ENCODE assay signal across 18 mouse cellular contexts in the genomic region with DNA sequence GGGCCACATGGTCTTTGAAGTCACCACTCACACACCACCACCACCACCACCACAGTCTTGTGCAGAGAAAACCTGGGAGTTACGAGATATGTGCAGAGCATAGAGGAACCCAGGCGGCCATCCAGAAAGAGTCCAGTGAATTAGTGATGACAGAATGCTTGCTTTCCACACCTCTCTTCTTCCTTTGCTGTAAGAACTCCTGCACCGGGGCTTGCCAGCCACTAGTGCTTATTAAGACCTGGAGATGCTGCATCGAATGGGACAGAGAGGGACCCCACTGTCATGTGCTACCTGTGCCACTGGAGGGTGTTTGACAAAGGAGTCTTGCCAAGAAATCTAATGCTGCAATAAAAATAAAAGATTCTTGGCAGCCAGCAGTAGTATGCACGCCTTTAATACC.
A peak's percentile ranks its signal among the peaks of the same experiment; 100 is the strongest.
DNase-seq lines count a peak whose midpoint lies in the region; ATAC-seq and TF ChIP-seq lines count a peak whose summit lies in the region.
"Had no signal": no experiment of that assay in that cellular context is flagged by ENCODE, and none has a peak within 500 bp of the region (broad histone marks: within the 10 kb centered on the region; RNA-seq: fewer than 3 reads in every experiment).

No protein-coding gene starts in this region.

- peaks cover 18% of the 10 kb centered on the region for H3K4me1 ChIP-seq in forebrain, embryonic 10.5 days
- 0 out of 2 replicates have a peak, but pooled peaks cover 2% of the 10 kb centered on the region for H3K4me1 ChIP-seq in forebrain, embryonic 11.5 days (replicated peaks; ENCODE audit: control insufficient read depth, insufficient read depth, low read length)
- H3K4me1 ChIP-seq in midbrain, embryonic 10.5 days = peaks cover 17% of the 10 kb centered on the region
- H3K4me1 ChIP-seq in midbrain, embryonic 16.5 days (ENCODE audit: control insufficient read depth, insufficient read depth, low read length) = no peaks in the 10 kb centered on the region
- no peaks in the 10 kb centered on the region for H3K4me1 ChIP-seq in midbrain, postnatal 0 days (ENCODE audit: insufficient read depth, low read length)
- H3K4me1 ChIP-seq in hindbrain, embryonic 12.5 days = 0 out of 2 replicates have a peak, but pooled peaks cover 5% of the 10 kb centered on the region

- ATAC-seq in forebrain, embryonic 11.5 days (replicated peaks; ENCODE audit: low FRiP score) = no peak
- ATAC-seq in midbrain, embryonic 16.5 days = no peak
- ATAC-seq in midbrain, postnatal 0 days (ENCODE audit: low FRiP score) = no peak
- ATAC-seq in erythroblast, adult 5-6 weeks (replicated peaks; ENCODE audit: low FRiP score, poor library complexity, severe bottlenecking) = no peak
- no peak for ATAC-seq in hindbrain, embryonic 12.5 days (ENCODE audit: low FRiP score)

- H3K9me3 ChIP-seq in forebrain, embryonic 10.5 days = 0 out of 2 replicates have a peak, but pooled peaks cover 3% of the 10 kb centered on the region
- H3K9me3 ChIP-seq in forebrain, embryonic 11.5 days (ENCODE audit: control insufficient read depth, low read length) = no peaks in the 10 kb centered on the region
- H3K9me3 ChIP-seq in midbrain, embryonic 10.5 days (replicated peaks) = no peaks in the 10 kb centered on the region
- no peaks in the 10 kb centered on the region for H3K9me3 ChIP-seq in midbrain, embryonic 16.5 days (replicated peaks; ENCODE audit: control insufficient read depth, low read length, poor library complexity, severe bottlenecking)
- no peaks in the 10 kb centered on the region for H3K9me3 ChIP-seq in midbrain, postnatal 0 days (ENCODE audit: low read length)
- H3K9me3 ChIP-seq in hindbrain, embryonic 12.5 days (replicated peaks) = no peaks in the 10 kb centered on the region
- H3K9me3 ChIP-seq: embryonic facial prominence, embryonic 13.5 days; midbrain, embryonic 12.5 days had no signal

- H3K27me3 ChIP-seq in forebrain, embryonic 10.5 days (ENCODE audit: poor library complexity, severe bottlenecking) = no peaks in the 10 kb centered on the region
- no peaks in the 10 kb centered on the region for H3K27me3 ChIP-seq in forebrain, embryonic 11.5 days (ENCODE audit: control insufficient read depth, insufficient read depth, low read length)
- no peaks in the 10 kb centered on the region for H3K27me3 ChIP-seq in midbrain, embryonic 10.5 days (ENCODE audit: low read depth, poor library complexity, severe bottlenecking)
- H3K27me3 ChIP-seq in midbrain, embryonic 16.5 days (ENCODE audit: control insufficient read depth, insufficient read depth, low read depth, low read length) = no peaks in the 10 kb centered on the region
- no peaks in the 10 kb centered on the region for H3K27me3 ChIP-seq in midbrain, postnatal 0 days (ENCODE audit: insufficient read depth, low read length)
- no peaks in the 10 kb centered on the region for H3K27me3 ChIP-seq in hindbrain, embryonic 12.5 days
- H3K27me3 ChIP-seq: embryonic facial prominence, embryonic 13.5 days; midbrain, embryonic 12.5 days had no signal

- peak; percentile 17; the same call in 1 of the 2 replicates for TF ChIP-seq CTCF in midbrain, postnatal 0 days (IDR thresholded peaks at IDR 0.05)

- DNase-seq in forebrain, embryonic 10.5 days (ENCODE audit: extremely low spot score, low spot score) = no peak
- DNase-seq in forebrain, embryonic 11.5 days (ENCODE audit: low spot score) = no peak
- DNase-seq in midbrain, embryonic 10.5 days (ENCODE audit: low spot score) = no peak
- DNase-seq in midbrain, postnatal 0 days (ENCODE audit: low spot score) = no peak
- no peak for DNase-seq in gastrocnemius, postnatal 4 days (ENCODE audit: low spot score in 2 of 2)
- DNase-seq: cerebellum, adult 11 months; cerebellum, postnatal 36 days; gastrocnemius, postnatal 36 days; kidney, postnatal 10 days; lung, postnatal 14 days had no signal

- WGBS in forebrain, embryonic 10.5 days = 83% methylated on average over 5 of the region's 5 CpGs
- WGBS in forebrain, embryonic 11.5 days = 80% methylated on average over 5 of the region's 5 CpGs
- whole genome bisulfite sequencing in midbrain, embryonic 10.5 days = 77% methylated on average over 5 of the region's 5 CpGs
- 75% methylated on average over 5 of the region's 5 CpGs for WGBS in midbrain, embryonic 16.5 days
- WGBS in midbrain, postnatal 0 days = 80% methylated on average over 5 of the region's 5 CpGs
- WGBS in hindbrain, embryonic 12.5 days = 85% methylated on average over 5 of the region's 5 CpGs

- peak overlapping the region; percentile 48; the same call in 1 of the 2 replicates for H3K27ac ChIP-seq in forebrain, embryonic 10.5 days
- no peak overlapping the region for H3K27ac ChIP-seq in forebrain, embryonic 11.5 days (ENCODE audit: low read depth, low read length)
- peak overlapping the region; percentile 47; the same call in 1 of the 2 replicates for H3K27ac ChIP-seq in midbrain, embryonic 10.5 days (replicated peaks)
- H3K27ac ChIP-seq in midbrain, embryonic 16.5 days (ENCODE audit: low read length) = no peak overlapping the region
- H3K27ac ChIP-seq in midbrain, postnatal 0 days (ENCODE audit: low read depth, low read length) = no peak overlapping the region
- no peak overlapping the region for H3K27ac ChIP-seq in hindbrain, embryonic 12.5 days
- H3K27ac ChIP-seq: embryonic facial prominence, embryonic 13.5 days; liver, embryonic 14.5 days; midbrain, embryonic 12.5 days; stomach, postnatal 0 days had no signal

- no peak overlapping the region for H3K9ac ChIP-seq in forebrain, embryonic 11.5 days (ENCODE audit: low read length)
- no peak overlapping the region for H3K9ac ChIP-seq in midbrain, embryonic 16.5 days (ENCODE audit: low read depth, low read length)
- H3K9ac ChIP-seq in midbrain, postnatal 0 days (replicated peaks; ENCODE audit: low read length, poor library complexity, severe bottlenecking) = no peak overlapping the region
- H3K9ac ChIP-seq in hindbrain, embryonic 12.5 days = no peak overlapping the region
- H3K9ac ChIP-seq: embryonic facial prominence, embryonic 13.5 days; liver, embryonic 14.5 days; midbrain, embryonic 12.5 days had no signal

- H3K4me3 ChIP-seq in forebrain, embryonic 10.5 days = no peak overlapping the region
- H3K4me3 ChIP-seq in forebrain, embryonic 11.5 days (ENCODE audit: low read depth, low read length) = no peak overlapping the region
- H3K4me3 ChIP-seq in midbrain, embryonic 10.5 days = no peak overlapping the region
- H3K4me3 ChIP-seq in midbrain, embryonic 16.5 days (ENCODE audit: low read depth, low read length) = no peak overlapping the region
- no peak overlapping the region for H3K4me3 ChIP-seq in midbrain, postnatal 0 days (ENCODE audit: low read depth, low read length)
- H3K4me3 ChIP-seq in hindbrain, embryonic 12.5 days = no peak overlapping the region
- H3K4me3 ChIP-seq: embryonic facial prominence, embryonic 13.5 days; midbrain, embryonic 12.5 days had no signal

- peaks cover 68% of the 10 kb centered on the region for H3K36me3 ChIP-seq in forebrain, embryonic 10.5 days (replicated peaks)
- H3K36me3 ChIP-seq in forebrain, embryonic 11.5 days (ENCODE audit: control insufficient read depth, insufficient read depth, low read length) = no peaks in the 10 kb centered on the region
- H3K36me3 ChIP-seq in midbrain, embryonic 10.5 days = peaks cover 61% of the 10 kb centered on the region
- H3K36me3 ChIP-seq in midbrain, embryonic 16.5 days (ENCODE audit: control insufficient read depth, insufficient read depth, low read length) = peaks cover 2% of the 10 kb centered on the region; the same call in 1 of the 2 replicates
- H3K36me3 ChIP-seq in midbrain, postnatal 0 days (ENCODE audit: insufficient read depth, low read length) = no peaks in the 10 kb centered on the region
- no peaks in the 10 kb centered on the region for H3K36me3 ChIP-seq in hindbrain, embryonic 12.5 days
- H3K36me3 ChIP-seq: G1E had no signal

- no peak overlapping the region for H3K4me2 ChIP-seq in forebrain, embryonic 11.5 days (ENCODE audit: low read depth, low read length, severe bottlenecking)
- no peak overlapping the region for H3K4me2 ChIP-seq in midbrain, embryonic 16.5 days (ENCODE audit: low read length)
- H3K4me2 ChIP-seq in midbrain, postnatal 0 days (ENCODE audit: low read depth, low read length, poor library complexity, severe bottlenecking) = no peak overlapping the region
- no peak overlapping the region for H3K4me2 ChIP-seq in hindbrain, embryonic 12.5 days (replicated peaks)
- H3K4me2 ChIP-seq: embryonic facial prominence, embryonic 13.5 days; midbrain, embryonic 12.5 days had no signal

Comparison
In these comparisons a context has a peak if more than half of its experiments do, and no peak if none do; other contexts are left out.
1. H3K27ac ChIP-seq: peak in forebrain, embryonic 10.5 days (single experiment) and midbrain, embryonic 10.5 days (single experiment); none in forebrain, embryonic 11.5 days (single experiment), midbrain, embryonic 16.5 days (single experiment), midbrain, postnatal 0 days (single experiment) and hindbrain, embryonic 12.5 days (single experiment).